Mouse (Mus musculus) MEL (cell line): ENCODE data around the gene Map2k5.

Experiments
- GATA1 ChIP-seq: IDR thresholded peaks from 2 replicates; pipeline ENCODE4 v1.6.1; 2011; ENCODE audit warnings: low read depth, low read length, improper control_type of control experiment
- HCFC1 ChIP-seq: IDR thresholded peaks from 2 replicates; pipeline ENCODE4 v1.6.1; 2012; ENCODE audit warnings: low read depth, mild to moderate bottlenecking, inconsistent platforms, low read length, improper control_type of control experiment, moderate library complexity
- KAT2A ChIP-seq: conservative IDR thresholded peaks from 2 replicates; pipeline ENCODE4 v1.6.1; 2012; ENCODE audit warnings: low read depth, low read length, improper control_type of control experiment, inconsistent platforms
- MAX ChIP-seq: IDR thresholded peaks from 2 replicates; pipeline ENCODE4 v1.6.1; 2011; ENCODE audit warnings: low read length, improper control_type of control experiment
- MXI1 ChIP-seq: IDR thresholded peaks from 2 replicates; pipeline ENCODE4 v1.6.1; 2011; ENCODE audit warnings: mild to moderate bottlenecking, low read depth, low read length, improper control_type of control experiment

DNA sequence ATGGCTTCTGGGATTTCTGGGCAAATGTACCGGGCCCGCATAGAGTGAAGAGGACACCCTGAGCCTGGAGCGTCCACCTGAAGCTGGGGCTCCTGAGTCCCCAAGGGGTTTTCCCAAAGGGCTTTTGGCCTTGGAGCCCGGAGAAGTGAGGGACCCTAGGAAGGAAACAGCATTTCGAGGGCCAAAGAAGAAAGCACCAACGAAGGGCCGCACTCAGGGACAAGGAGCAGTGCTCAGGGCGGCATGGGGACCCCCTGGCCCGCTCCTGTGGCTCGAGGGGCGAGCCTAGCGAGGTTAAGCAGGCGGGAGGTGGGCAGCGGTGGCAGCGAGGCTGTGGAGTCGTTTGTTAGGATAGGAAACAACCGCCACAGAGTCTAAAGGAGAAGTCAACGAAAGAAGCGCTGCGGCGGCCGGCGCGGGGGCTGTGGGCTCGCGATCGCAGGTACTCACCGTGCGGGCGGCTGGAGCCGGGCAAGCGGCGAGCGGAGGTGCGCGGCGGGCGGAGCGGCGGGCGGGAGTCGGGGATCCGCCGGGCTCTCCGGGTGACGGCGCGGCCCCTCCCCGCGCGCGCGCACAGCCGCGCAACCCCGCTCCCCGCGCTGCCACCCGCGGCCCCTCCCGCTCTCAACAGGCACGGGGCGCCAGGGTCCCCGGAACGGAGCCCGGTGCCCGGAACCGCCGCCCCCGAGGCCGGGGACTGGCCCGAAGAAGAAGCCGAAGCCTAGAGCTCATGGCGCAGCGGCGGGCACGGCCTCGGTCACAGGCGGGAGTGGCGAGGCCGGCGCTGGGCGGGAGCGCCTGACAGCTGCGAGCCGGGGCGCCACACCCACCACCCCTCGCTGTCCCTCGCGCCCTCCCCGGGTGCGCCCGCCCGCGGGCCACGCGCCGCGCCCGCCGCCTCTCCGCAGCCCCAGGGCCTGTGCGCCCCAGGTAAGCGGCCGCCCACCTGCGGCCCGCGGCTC lies 229.0 kb downstream of the Map2k5 start, which contains the start of gene Skor1:
- TF ChIP-seq MAX (no peak), HCFC1 (no peak), GATA1 (no peak), MXI1 (no peak), KAT2A (no peak)
